Mouse (Mus musculus) lung, embryonic 14.5 days (tissue): ENCODE measurements at regions not wholly inside any gene's neighbourhood (a gene's known extent, or its start where the extent isn't known, plus 50 kb on each side); places are given as distances from the start of the nearest gene placed in this dataset.

Experiments
- ATAC-seq: fragments of 200-750 bp; cut with Nextera tagmentation; 2 replicates; pipeline ENCODE4 v1.8.0; 2017; ENCODE audit warnings: mild to moderate bottlenecking, moderate TSS enrichment, moderate library complexity; ENCODE audit not compliant: insufficient read depth
- DNase-seq: peaks from one replicate; pipeline ENCODE4 v3.0.0-alpha.2; 2015
- H3K27ac ChIP-seq: fragments of 300-500 bp; sonication (generic); 2 replicates; pipeline ENCODE4 v1.5.1; 2014; ENCODE audit warnings: low read depth, mild to moderate bottlenecking, moderate library complexity
- H3K27me3 ChIP-seq: fragments of 300-500 bp; sonication (generic); 2 replicates; pipeline ENCODE4 v1.6.1; 2014; ENCODE audit warnings: low read length, control low read depth; ENCODE audit not compliant: insufficient read depth
- H3K36me3 ChIP-seq: fragments of 300-500 bp; sonication (generic); 2 replicates; pipeline ENCODE4 v1.6.1; 2014; ENCODE audit warnings: control low read depth; ENCODE audit not compliant: insufficient read depth
- H3K4me1 ChIP-seq: fragments of 300-500 bp; sonication (generic); 2 replicates; pipeline ENCODE4 v1.6.1; 2014; ENCODE audit warnings: antibody characterized with exemption, control low read depth; ENCODE audit not compliant: insufficient read depth
- H3K4me2 ChIP-seq: fragments of 300-500 bp; sonication (generic); 2 replicates; pipeline ENCODE4 v1.6.1; 2014; ENCODE audit warnings: mild to moderate bottlenecking
- H3K4me3 ChIP-seq: fragments of 300-500 bp; sonication (generic); 2 replicates; pipeline ENCODE4 v1.5.1; 2014; ENCODE audit warnings: low read depth, low read length
- H3K9ac ChIP-seq: fragments of 300-500 bp; sonication (generic); 2 replicates; pipeline ENCODE4 v1.6.1; 2014
- H3K9me3 ChIP-seq: fragments of 300-500 bp; sonication (generic); 2 replicates; pipeline ENCODE4 v1.6.1; 2016; ENCODE audit warnings: low read depth, low read length, control low read depth
- CTCF ChIP-seq: IDR thresholded peaks from 2 replicates; pipeline ENCODE4 v1.5.1; 2016; ENCODE audit warnings: antibody characterized with exemption, low read depth
- WGBS: fragments of 180-500 bp; shearing (Covaris S2); extraction: QIAGEN DNeasy Blood & Tissue Kit; methylation state at CpG from one replicate; pipeline ENCODE4 v1.1.7; 2014; 5-methylcytosine and 5-hydroxymethylcytosine counted together

- H3K4me1 ChIP-seq, result peaks cover 13% of the 10 kb centered on the region; the same call in 1 of the 2 replicates
- no peak overlapping the region for H3K9ac ChIP-seq
- no peak for TF ChIP-seq CTCF
- H3K4me3 ChIP-seq, result no peak overlapping the region
- whole genome bisulfite sequencing, result 71% methylated on average over 2 of the region's 2 CpGs
- H3K27ac ChIP-seq, result no peak overlapping the region
- H3K4me2 ChIP-seq, result no peak overlapping the region
- no peaks in the 10 kb centered on the region for H3K9me3 ChIP-seq
- ATAC-seq, result no peak
- no peaks in the 10 kb centered on the region for H3K36me3 ChIP-seq
- DNase-seq, result no peak
- H3K27me3 ChIP-seq, result no peaks in the 10 kb centered on the region
These were observed 291.7 kb upstream of the Myt1l start for GRCm38 (mm10) chr12:29236496-29236895.

DNA sequence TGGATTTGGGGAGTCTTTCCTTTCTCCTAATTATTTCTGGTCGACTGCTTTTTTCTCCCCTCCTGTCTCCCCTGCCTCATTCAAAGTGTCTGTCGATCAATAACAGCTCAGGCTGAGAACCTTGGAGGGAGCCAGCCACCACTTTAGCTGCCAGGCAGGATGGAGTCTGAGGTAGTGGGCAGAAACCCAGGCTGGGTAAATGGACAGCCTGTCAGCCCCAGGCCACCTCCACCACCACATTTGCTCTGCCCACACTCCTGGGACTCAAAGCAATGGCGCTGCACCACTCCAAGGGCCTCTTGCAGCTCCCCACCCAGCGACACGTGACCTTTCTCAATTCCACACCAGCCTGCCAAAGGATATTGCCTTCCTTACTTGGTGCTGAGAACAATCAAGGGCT lies 290.7 kb upstream of the Myt1l start:
- Histone ChIP-seq H3K9me3 (no peaks in the 10 kb centered on the region), H3K4me2 (no peak overlapping the region), H3K27ac (no peak overlapping the region), H3K4me3 (no peak overlapping the region), H3K27me3 (no peaks in the 10 kb centered on the region), H3K4me1 (peaks cover 13% of the 10 kb centered on the region; the same call in 1 of the 2 replicates), H3K36me3 (no peaks in the 10 kb centered on the region), H3K9ac (no peak overlapping the region)
- ATAC-seq, result no peak
- DNase-seq, result no peak
- no peak for TF ChIP-seq CTCF
- 34% methylated on average over 5 of the region's 5 CpGs for WGBS

DNA sequence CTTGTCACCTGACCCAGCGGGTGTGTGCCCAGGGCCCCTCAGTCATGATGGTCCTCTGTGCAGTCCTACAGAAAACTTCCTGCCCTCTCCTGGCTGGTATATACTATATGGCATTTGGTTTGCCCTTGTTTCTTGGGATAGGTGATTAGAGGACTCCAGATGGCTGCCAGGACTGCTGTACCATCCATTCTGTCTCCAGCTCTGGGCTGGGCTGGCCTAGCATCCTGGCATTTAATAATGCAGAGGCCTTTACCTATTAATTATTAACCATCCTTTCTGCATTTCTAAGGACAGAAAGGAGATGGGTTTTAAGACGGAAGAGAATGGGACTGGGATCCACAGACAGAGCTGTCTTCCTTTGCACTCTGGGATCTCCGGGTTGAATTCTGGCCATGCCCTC lies 288.7 kb upstream of the Myt1l start:
- Histone ChIP-seq H3K27ac (no peak overlapping the region), H3K4me2 (no peak overlapping the region), H3K36me3 (no peaks in the 10 kb centered on the region), H3K4me3 (no peak overlapping the region), H3K9me3 (no peaks in the 10 kb centered on the region), H3K4me1 (peaks cover 13% of the 10 kb centered on the region; the same call in 1 of the 2 replicates), H3K9ac (no peak overlapping the region), H3K27me3 (no peaks in the 10 kb centered on the region)
- no peak for ATAC-seq
- 36% methylated on average over 3 of the region's 3 CpGs for WGBS
- TF ChIP-seq CTCF, result no peak
- DNase-seq, result no peak

DNA sequence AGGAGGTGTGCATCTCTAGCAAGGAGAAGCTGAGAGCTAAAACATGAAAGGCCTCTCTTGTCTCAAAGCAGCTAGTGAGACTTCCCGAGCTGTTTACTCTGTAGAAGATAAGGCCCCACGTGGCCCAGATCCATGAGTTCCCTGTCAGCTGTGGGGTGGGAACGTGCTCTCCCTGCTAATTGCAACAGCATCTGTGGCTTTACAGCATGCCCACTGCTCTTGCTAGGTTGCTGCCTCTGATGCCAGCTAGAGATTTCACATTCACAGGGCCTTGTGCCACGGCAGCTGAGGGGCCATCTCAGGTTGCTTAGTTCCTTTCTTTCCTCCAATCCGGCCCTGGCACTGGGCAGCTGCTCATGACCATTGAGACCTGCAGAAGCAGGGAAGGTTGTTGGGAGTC lies 288.2 kb upstream of the Myt1l start:
- H3K4me3 ChIP-seq, result no peak overlapping the region
- no peak for TF ChIP-seq CTCF
- H3K36me3 ChIP-seq, result no peaks in the 10 kb centered on the region
- H3K9me3 ChIP-seq, result no peaks in the 10 kb centered on the region
- no peak overlapping the region for H3K9ac ChIP-seq
- 6% methylated on average over 5 of the region's 5 CpGs for WGBS
- ATAC-seq, result peak; percentile 88
- H3K4me2 ChIP-seq, result no peak overlapping the region
- peaks cover 13% of the 10 kb centered on the region; the same call in 1 of the 2 replicates for H3K4me1 ChIP-seq
- no peak overlapping the region for H3K27ac ChIP-seq
- DNase-seq, result peak; percentile 76
- H3K27me3 ChIP-seq, result no peaks in the 10 kb centered on the region

DNA sequence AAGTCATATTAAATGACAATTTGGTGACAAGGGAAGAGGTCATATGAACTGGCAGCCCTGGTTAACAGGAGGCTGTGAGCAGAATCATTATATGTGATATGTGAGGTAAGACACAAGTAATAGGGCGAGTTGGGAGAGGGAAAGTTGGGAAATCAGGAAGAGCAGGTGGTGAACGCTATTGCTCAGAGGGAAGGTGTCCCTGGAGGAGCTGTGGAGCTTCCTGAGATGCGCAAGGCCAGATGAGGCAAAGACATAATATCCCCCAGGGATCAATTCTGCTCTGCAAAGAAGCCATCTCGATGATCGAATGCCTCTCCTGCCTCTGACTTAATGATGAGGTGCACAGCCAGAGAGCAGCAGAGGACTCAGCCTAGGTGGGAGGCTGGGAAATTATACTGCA lies 285.1 kb upstream of the Myt1l start:
- ATAC-seq, result no peak
- Histone ChIP-seq H3K4me1 (peaks cover 7% of the 10 kb centered on the region; the same call in 1 of the 2 replicates), H3K4me2 (no peak overlapping the region), H3K9me3 (no peaks in the 10 kb centered on the region), H3K36me3 (no peaks in the 10 kb centered on the region), H3K27ac (no peak overlapping the region), H3K27me3 (no peaks in the 10 kb centered on the region), H3K9ac (no peak overlapping the region), H3K4me3 (no peak overlapping the region)
- WGBS, result 80% methylated on average over 5 of the region's 5 CpGs
- no peak for TF ChIP-seq CTCF
- DNase-seq, result no peak

DNA sequence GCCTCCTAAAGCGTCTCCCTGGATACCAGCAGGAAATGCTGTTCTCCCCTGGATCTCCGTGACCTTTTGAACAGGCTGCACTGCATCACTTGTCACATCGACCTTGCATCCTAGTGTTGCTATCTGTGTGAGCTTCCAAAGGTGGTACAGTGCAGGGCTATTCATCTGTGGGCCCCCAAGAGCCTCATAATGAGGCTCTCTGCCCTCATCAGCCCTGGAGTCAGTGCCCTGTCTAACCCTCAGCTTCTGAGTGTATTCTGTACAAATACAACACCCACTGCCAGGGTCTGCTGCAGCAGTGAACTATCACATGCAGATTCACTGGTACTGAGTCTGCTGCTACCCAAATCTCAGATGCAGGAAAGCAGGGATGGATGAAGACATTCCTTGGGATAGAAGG lies 282.1 kb upstream of the Myt1l start:
- ATAC-seq (no peak), DNase-seq (no peak)
- H3K9me3 ChIP-seq, result no peaks in the 10 kb centered on the region
- H3K9ac ChIP-seq, result no peak overlapping the region
- WGBS, result 31% methylated on average over 3 of the region's 3 CpGs
- no peaks in the 10 kb centered on the region for H3K27me3 ChIP-seq
- no peaks in the 10 kb centered on the region for H3K4me1 ChIP-seq
- no peak overlapping the region for H3K4me2 ChIP-seq
- no peak overlapping the region for H3K27ac ChIP-seq
- H3K4me3 ChIP-seq, result no peak overlapping the region
- no peak for TF ChIP-seq CTCF
- no peaks in the 10 kb centered on the region for H3K36me3 ChIP-seq

GRCm38 (mm10) chr12:29247356-29247755 lies 280.8 kb upstream of the Myt1l start:
- Histone ChIP-seq H3K4me1 (no peaks in the 10 kb centered on the region), H3K4me2 (no peak overlapping the region), H3K9me3 (no peaks in the 10 kb centered on the region), H3K9ac (no peak overlapping the region), H3K27ac (no peak overlapping the region), H3K36me3 (no peaks in the 10 kb centered on the region), H3K4me3 (no peak overlapping the region), H3K27me3 (no peaks in the 10 kb centered on the region)
- TF ChIP-seq CTCF, result no peak
- 44% methylated on average over 5 of the region's 5 CpGs for WGBS
- ATAC-seq (no peak), DNase-seq (peak; percentile 68)

DNA sequence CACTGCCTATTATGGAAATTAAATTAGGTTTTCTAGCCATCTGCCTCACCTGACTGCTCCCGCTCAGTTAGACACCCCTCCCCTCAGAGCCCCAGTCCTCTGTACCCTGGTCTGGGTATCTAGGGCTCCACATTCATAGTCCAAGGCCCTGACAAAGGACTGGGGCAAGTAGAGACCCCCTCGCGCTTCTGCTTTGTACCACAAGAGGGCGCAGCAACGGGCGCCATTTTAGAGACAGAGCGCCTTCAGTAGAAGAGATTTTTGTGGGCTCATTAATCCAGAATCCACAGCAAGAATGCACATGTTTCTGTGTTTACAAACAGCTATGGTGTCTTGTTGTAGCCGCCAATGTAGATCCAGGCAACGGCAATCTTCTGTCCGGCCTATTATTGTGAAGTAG lies 279.7 kb upstream of the Myt1l start:
- Histone ChIP-seq H3K27me3 (no peaks in the 10 kb centered on the region), H3K36me3 (no peaks in the 10 kb centered on the region), H3K4me3 (no peak overlapping the region), H3K27ac (no peak overlapping the region), H3K9me3 (no peaks in the 10 kb centered on the region), H3K4me2 (no peak overlapping the region), H3K4me1 (no peaks in the 10 kb centered on the region), H3K9ac (no peak overlapping the region)
- TF ChIP-seq CTCF, result no peak; the same call in 1 of the 2 replicates
- WGBS, result 83% methylated on average over 10 of the region's 10 CpGs
- ATAC-seq (no peak), DNase-seq (no peak)
